In genomic region chr8:113259477-113259876, GRCm38 (mm10) we compare ENCODE assay signal across 27 mouse cellular contexts.
"Had no signal": no experiment of that assay in that cellular context is flagged by ENCODE, and none has a peak within 500 bp of the region (broad histone marks: within the 10 kb centered on the region; RNA-seq: fewer than 3 reads in every experiment).

No protein-coding gene starts in this region.

- H3K9me3 ChIP-seq: embryonic facial prominence, embryonic 10.5 days; embryonic facial prominence, embryonic 12.5 days; embryonic facial prominence, embryonic 13.5 days; embryonic facial prominence, embryonic 15.5 days; forebrain, embryonic 10.5 days; forebrain, embryonic 12.5 days; forebrain, embryonic 13.5 days; forebrain, embryonic 15.5 days had no signal

- H3K36me3 ChIP-seq: embryonic facial prominence, embryonic 10.5 days; embryonic facial prominence, embryonic 12.5 days; embryonic facial prominence, embryonic 13.5 days; embryonic facial prominence, embryonic 15.5 days; forebrain, embryonic 10.5 days; forebrain, embryonic 12.5 days; forebrain, embryonic 15.5 days had no signal

- DNase-seq: cerebellum, adult 9-10 months; cerebellum, adult 9-11 months; cerebellum, postnatal 10 days; cerebellum, postnatal 14 days; cerebellum, postnatal 25 days; cerebellum, postnatal 36 days; embryo, embryonic 11 days; forebrain, postnatal 0 days; gastrocnemius, adult 2 months; gastrocnemius, postnatal 10 days; gastrocnemius, postnatal 14 days; gastrocnemius, postnatal 25 days; gastrocnemius, postnatal 36 days; heart, adult 11 months; heart, adult 18-20 months; heart, adult 2 months had no signal

- H3K27me3 ChIP-seq: embryonic facial prominence, embryonic 12.5 days; embryonic facial prominence, embryonic 13.5 days; embryonic facial prominence, embryonic 15.5 days; forebrain, embryonic 12.5 days; forebrain, embryonic 13.5 days; forebrain, embryonic 15.5 days had no signal

- ATAC-seq: forebrain, embryonic 13.5 days; forebrain, embryonic 14.5 days; forebrain, embryonic 15.5 days; forebrain, embryonic 16.5 days; forebrain, postnatal 0 days had no signal

- H3K4me2 ChIP-seq: embryonic facial prominence, embryonic 12.5 days; embryonic facial prominence, embryonic 13.5 days; embryonic facial prominence, embryonic 15.5 days; forebrain, embryonic 12.5 days; forebrain, embryonic 13.5 days; forebrain, embryonic 15.5 days had no signal

- H3K9ac ChIP-seq: embryonic facial prominence, embryonic 12.5 days; embryonic facial prominence, embryonic 13.5 days; embryonic facial prominence, embryonic 15.5 days; forebrain, embryonic 12.5 days; forebrain, embryonic 13.5 days; forebrain, embryonic 15.5 days; forebrain, postnatal 0 days had no signal

- H3K4me3 ChIP-seq: embryonic facial prominence, embryonic 10.5 days; embryonic facial prominence, embryonic 12.5 days; embryonic facial prominence, embryonic 13.5 days; embryonic facial prominence, embryonic 15.5 days; erythroblast, embryonic 14.5 days; forebrain, embryonic 10.5 days; forebrain, embryonic 12.5 days; forebrain, embryonic 13.5 days; forebrain, embryonic 15.5 days; gastrocnemius, adult 2 months; heart, adult 2 months had no signal

- H3K27ac ChIP-seq: embryonic facial prominence, embryonic 10.5 days; embryonic facial prominence, embryonic 12.5 days; embryonic facial prominence, embryonic 13.5 days; embryonic facial prominence, embryonic 15.5 days; forebrain, embryonic 10.5 days; forebrain, embryonic 12.5 days; forebrain, embryonic 13.5 days; forebrain, embryonic 15.5 days; gastrocnemius, adult 2 months; heart, adult 2 months had no signal

- H3K4me1 ChIP-seq: embryonic facial prominence, embryonic 10.5 days; embryonic facial prominence, embryonic 12.5 days; embryonic facial prominence, embryonic 13.5 days; embryonic facial prominence, embryonic 15.5 days; forebrain, embryonic 12.5 days; forebrain, embryonic 15.5 days had no signal
